Mouse (Mus musculus) heart, postnatal 0 days (tissue): ENCODE measurements around the gene C530025M09Rik. TPM values are rescaled to one million over a fixed set of nuclear protein-coding genes. Genes with fewer than 3 reads are reported as not detected.

Experiments used
- ATAC-seq: fragments of 200-750 bp; cut with Nextera tagmentation; 2 replicates; pipeline ENCODE4 v1.8.0; 2017; ENCODE audit warnings: low read depth, moderate number of reproducible peaks, moderate library complexity; ENCODE audit not compliant: insufficient read depth
- DNase-seq: peaks from one replicate; pipeline ENCODE4 v3.0.0-alpha.2; 2016; ENCODE audit warnings: low spot score
- H3K27ac ChIP-seq: fragments of 300-500 bp; sonication (generic); 2 replicates; pipeline ENCODE4 v1.5.1; 2014; ENCODE audit warnings: low read depth, mild to moderate bottlenecking
- H3K27me3 ChIP-seq: fragments of 300-500 bp; sonication (generic); 2 replicates; pipeline ENCODE4 v1.6.1; 2014; ENCODE audit warnings: low read length, mixed read lengths; ENCODE audit not compliant: control insufficient read depth, insufficient read depth
- H3K36me3 ChIP-seq: fragments of 300-500 bp; sonication (generic); replicated peaks from 2 replicates; pipeline ENCODE4 v1.6.1; 2014; ENCODE audit warnings: low read length, mixed read lengths; ENCODE audit not compliant: control insufficient read depth, insufficient read depth
- H3K4me1 ChIP-seq: fragments of 300-500 bp; sonication (generic); 2 replicates; pipeline ENCODE4 v1.6.1; 2014; ENCODE audit warnings: antibody characterized with exemption; ENCODE audit not compliant: control insufficient read depth, insufficient read depth
- H3K4me2 ChIP-seq: fragments of 300-500 bp; sonication (generic); 2 replicates; pipeline ENCODE4 v1.6.1; 2014; ENCODE audit warnings: low read depth, mild to moderate bottlenecking, low read length, moderate library complexity
- H3K4me3 ChIP-seq: fragments of 300-500 bp; sonication (generic); 2 replicates; pipeline ENCODE4 v1.5.1; 2014; ENCODE audit warnings: low read depth, low read length
- H3K9ac ChIP-seq: fragments of 300-500 bp; sonication (generic); replicated peaks from 2 replicates; pipeline ENCODE4 v1.6.1; 2014; ENCODE audit warnings: low read depth, low read length, mixed read lengths
- H3K9me3 ChIP-seq: fragments of 300-500 bp; sonication (generic); replicated peaks from 2 replicates; pipeline ENCODE4 v1.6.1; 2016; ENCODE audit warnings: low read length; ENCODE audit not compliant: control insufficient read depth
- CTCF ChIP-seq: IDR thresholded peaks from 2 replicates; pipeline ENCODE4 v1.5.1; 2016; ENCODE audit warnings: antibody characterized with exemption, control low read depth, low read depth
- EP300 ChIP-seq: IDR thresholded peaks from 2 replicates; pipeline ENCODE4 v1.6.1; 2016; ENCODE audit warnings: antibody characterized with exemption, low read depth
- WGBS: fragments of 180-500 bp; shearing (Covaris S2); extraction: QIAGEN DNeasy Blood & Tissue Kit; methylation state at CpG from one replicate; pipeline ENCODE4 v1.1.7; 2014; 5-methylcytosine and 5-hydroxymethylcytosine counted together
- polyA plus RNA-seq: library from polyadenylated mRNA; unstranded; fragments of >200 nt; fragmentation: Nextera tagmentation; extraction: Ambion mirVana; gene quantifications from 2 replicates; pipeline ENCODE4 v1.2.1, GENCODE M21; 2015
- total RNA-seq: library from RNA; depleted of rRNA; stranded (reverse); fragments of >200 nt; gene quantifications from 2 replicates; pipeline ENCODE4 v1.2.3, GENCODE M21; 2014; ENCODE audit warnings: low replicate concordance

Gene C530025M09Rik
- total and polyA plus RNA-seq, 2 experiments from 2014 or later, result not detected

DNA sequence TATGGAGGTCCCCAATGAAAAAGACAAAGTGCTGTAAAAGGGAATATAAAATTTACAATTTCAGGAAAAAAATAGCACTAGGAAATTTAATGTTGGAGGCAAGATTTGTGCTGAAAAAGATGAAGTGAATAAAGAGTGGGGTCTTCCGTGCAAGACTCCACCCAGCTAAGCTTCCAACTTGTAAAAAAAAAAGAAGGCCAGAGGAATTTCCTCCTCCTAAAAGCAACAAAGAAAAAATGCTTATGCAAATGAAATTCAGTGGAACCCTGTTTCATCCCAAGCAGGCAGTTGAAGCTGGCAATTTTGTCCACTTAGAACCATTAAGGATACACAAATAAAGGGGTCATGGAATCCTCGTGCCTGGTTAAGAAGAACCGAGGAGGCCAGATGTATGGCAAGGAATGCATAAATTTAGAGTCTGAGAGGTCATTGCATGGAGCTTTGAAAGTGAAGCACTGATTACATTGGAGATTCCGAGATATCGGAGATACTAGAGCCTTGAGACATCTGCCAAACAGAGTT lies 35.0 kb upstream of the C530025M09Rik start:
- Histone ChIP-seq H3K9ac (no peak overlapping the region), H3K4me3 (no peak overlapping the region), H3K4me2 (no peak overlapping the region), H3K36me3 (no peaks in the 10 kb centered on the region), H3K9me3 (no peaks in the 10 kb centered on the region), H3K4me1 (no peaks in the 10 kb centered on the region), H3K27me3 (no peaks in the 10 kb centered on the region), H3K27ac (no peak overlapping the region)
- WGBS, result 64% methylated on average over 5 of the region's 5 CpGs
- ATAC-seq (no peak), DNase-seq (no peak)
- TF ChIP-seq CTCF (no peak), EP300 (no peak)

DNA sequence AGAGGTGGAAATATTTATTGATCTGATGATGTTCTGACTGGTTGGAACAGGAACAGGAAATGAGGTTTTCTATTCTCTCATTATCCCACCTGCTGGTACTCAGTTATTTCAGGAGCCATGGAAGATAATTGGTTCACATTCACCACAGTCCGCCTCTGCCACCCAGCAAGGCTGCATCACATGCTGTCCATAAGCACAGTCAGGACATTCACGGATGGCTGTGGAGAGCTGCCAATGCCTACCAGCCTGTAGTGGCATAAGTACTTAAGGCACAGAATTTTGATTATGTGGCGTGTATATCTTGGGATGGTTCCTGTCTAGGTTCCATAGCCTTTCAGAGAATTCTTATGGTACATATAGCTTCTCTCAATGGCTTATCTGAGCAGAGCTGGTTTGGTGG lies 30.0 kb upstream of the C530025M09Rik start:
- ATAC-seq (no peak), DNase-seq (no peak)
- Histone ChIP-seq H3K4me1 (no peaks in the 10 kb centered on the region), H3K27me3 (no peaks in the 10 kb centered on the region), H3K4me2 (no peak overlapping the region), H3K27ac (no peak overlapping the region), H3K9ac (no peak overlapping the region), H3K9me3 (no peaks in the 10 kb centered on the region), H3K4me3 (no peak overlapping the region), H3K36me3 (no peaks in the 10 kb centered on the region)
- 69% methylated on average over 3 of the region's 3 CpGs for WGBS
- no peak for TF ChIP-seq CTCF
- no peak for TF ChIP-seq EP300

DNA sequence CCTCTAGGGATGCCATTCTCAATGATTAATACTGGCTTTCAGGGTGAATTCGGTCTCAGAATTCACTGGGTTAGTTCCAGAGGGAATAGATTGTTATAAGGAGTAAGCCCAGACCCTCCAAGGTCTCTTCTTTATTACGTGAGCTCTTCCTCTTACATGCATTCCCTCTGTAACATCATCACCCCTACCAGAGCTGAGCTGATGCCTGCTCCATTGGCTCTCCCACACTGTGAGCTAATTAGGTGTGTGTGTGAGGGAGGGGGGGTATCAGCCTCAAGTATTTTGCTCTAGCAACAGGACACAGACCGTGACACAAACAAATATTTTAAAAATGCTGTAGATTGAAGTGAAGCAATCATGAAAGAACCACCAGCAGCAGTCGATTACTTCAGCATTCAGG lies 17.8 kb upstream of the C530025M09Rik start:
- no peak overlapping the region for H3K4me3 ChIP-seq
- no peak overlapping the region for H3K27ac ChIP-seq
- DNase-seq (no peak), ATAC-seq (no peak)
- no peaks in the 10 kb centered on the region for H3K9me3 ChIP-seq
- 52% methylated on average over 4 of the region's 4 CpGs for WGBS
- no peaks in the 10 kb centered on the region for H3K4me1 ChIP-seq
- H3K27me3 ChIP-seq, result no peaks in the 10 kb centered on the region
- H3K9ac ChIP-seq, result no peak overlapping the region
- no peak overlapping the region for H3K4me2 ChIP-seq
- TF ChIP-seq CTCF (no peak), EP300 (no peak)
- no peaks in the 10 kb centered on the region for H3K36me3 ChIP-seq

DNA sequence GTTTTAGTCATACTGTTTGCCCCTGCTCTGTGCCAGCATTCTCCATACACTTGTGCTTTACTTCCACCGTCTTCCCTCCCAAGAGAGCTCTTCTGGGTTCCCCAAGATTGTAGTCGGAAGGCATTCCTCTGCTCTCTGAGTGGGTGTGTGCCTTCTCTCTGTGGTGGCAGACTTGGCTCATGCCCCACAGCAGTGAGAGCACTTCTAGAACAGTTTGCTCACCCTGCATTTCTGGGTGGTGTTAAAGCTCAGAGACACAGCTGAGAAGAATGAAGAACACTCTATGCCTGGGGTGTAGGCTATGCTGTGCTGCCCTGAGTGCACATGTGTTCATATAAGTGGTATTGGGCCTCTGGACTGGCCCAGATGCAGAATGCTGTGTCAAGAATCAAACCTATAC lies 13.6 kb upstream of the C530025M09Rik start:
- Histone ChIP-seq H3K9me3 (no peaks in the 10 kb centered on the region), H3K27ac (no peak overlapping the region), H3K9ac (no peak overlapping the region), H3K27me3 (no peaks in the 10 kb centered on the region), H3K4me3 (no peak overlapping the region), H3K36me3 (no peaks in the 10 kb centered on the region), H3K4me1 (no peaks in the 10 kb centered on the region), H3K4me2 (no peak overlapping the region)
- DNase-seq (no peak), ATAC-seq (no peak)
- TF ChIP-seq CTCF (no peak), EP300 (no peak)
- WGBS, result 54% methylated on average over 2 of the region's 2 CpGs

DNA sequence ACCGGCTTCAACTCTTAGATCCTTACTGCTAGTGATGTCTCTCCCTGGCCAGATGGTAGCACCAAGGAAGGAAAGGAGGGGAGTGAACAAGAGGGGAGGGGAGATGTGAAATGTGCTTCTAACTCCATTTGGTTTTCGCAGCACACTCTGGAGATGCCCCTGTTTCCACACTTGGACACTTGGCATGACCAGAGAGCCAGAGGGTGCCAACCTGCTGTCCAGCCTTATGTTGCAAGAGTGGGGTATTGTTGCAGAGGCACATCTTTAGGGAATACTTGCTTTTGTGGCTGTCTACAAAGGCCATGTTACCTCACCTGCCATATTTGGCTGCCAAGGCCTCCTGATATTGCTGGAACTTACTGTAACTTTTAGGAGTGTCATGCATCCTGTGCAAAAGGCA lies 8.7 kb upstream of the C530025M09Rik start:
- Histone ChIP-seq H3K36me3 (no peaks in the 10 kb centered on the region), H3K27ac (no peak overlapping the region), H3K4me3 (no peak overlapping the region), H3K4me2 (no peak overlapping the region), H3K27me3 (no peaks in the 10 kb centered on the region), H3K4me1 (no peaks in the 10 kb centered on the region), H3K9ac (no peak overlapping the region), H3K9me3 (no peaks in the 10 kb centered on the region)
- ATAC-seq (no peak), DNase-seq (no peak)
- no peak for TF ChIP-seq CTCF
- WGBS, result 73% methylated on average over 2 of the region's 2 CpGs

DNA sequence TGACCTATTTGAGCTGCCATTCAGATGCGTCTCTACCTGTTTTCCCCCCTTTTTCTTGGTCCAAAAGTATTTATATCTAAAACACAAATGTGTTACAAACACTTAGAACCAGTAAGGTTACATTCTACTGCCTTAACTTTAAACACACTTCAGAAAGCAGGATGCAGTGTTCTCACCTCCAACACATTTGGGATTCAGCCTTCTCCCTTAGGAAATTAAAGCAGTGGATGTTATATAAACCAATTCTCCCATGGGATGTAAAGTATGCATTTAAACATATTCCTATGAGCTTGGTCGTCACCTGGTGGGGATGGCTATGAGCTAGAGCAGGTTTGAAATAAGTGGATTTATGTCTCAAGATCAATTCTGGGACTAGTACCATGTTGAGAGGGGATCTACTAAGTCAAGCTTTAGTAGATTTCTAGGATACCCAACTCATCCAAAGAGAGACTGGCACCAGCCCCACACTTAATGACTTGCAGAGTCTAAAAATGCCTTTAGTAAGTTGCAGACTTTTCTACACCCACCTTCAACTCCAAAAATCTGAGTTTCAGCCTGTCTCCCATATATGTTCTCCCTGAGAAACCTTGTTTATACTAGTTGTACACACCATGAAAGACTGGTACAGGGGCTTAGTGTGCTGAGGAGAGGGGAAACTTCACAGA lies 5.6 kb upstream of the C530025M09Rik start:
- no peaks in the 10 kb centered on the region for H3K9me3 ChIP-seq
- no peaks in the 10 kb centered on the region for H3K36me3 ChIP-seq
- H3K4me2 ChIP-seq, result no peak overlapping the region
- H3K4me3 ChIP-seq, result no peak overlapping the region
- no peak for DNase-seq
- no peak overlapping the region for H3K27ac ChIP-seq
- ATAC-seq, result no peak
- no peak overlapping the region for H3K9ac ChIP-seq
- H3K27me3 ChIP-seq, result peaks cover 20% of the 10 kb centered on the region
- TF ChIP-seq CTCF, result no peak
- no peak for TF ChIP-seq EP300
- H3K4me1 ChIP-seq, result peaks cover 2% of the 10 kb centered on the region; the same call in 1 of the 2 replicates
- WGBS, result 66% methylated on average over 2 of the region's 2 CpGs
